In the genomic region with DNA sequence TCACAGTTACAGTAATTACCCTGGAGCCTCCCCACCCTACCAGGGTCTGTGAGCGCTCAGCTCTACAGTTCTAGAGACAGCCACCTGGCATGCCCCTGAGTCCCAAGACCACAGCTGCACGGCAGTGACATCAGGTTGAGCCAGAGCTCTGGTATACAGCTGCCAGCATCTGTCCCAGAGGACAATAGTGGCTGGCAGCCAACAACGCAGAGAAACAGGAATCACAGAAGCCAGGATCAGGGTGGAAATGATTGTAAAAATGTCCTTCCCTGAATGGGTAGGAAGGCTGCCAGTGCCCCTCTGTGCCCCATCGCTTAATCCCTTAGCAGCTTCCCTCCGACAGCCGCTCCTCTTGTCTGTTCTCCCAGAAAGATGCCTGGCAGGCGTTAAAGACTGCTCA, we compare ENCODE assay signal across 15 mouse cellular contexts.
A peak's percentile ranks its signal among the peaks of the same experiment; 100 is the strongest.
DNase-seq lines count a peak whose midpoint lies in the region; ATAC-seq and TF ChIP-seq lines count a peak whose summit lies in the region.
"Had no signal": no experiment of that assay in that cellular context is flagged by ENCODE, and none has a peak within 500 bp of the region (broad histone marks: within the 10 kb centered on the region; RNA-seq: fewer than 3 reads in every experiment).

No protein-coding gene starts in this region.

- H3K4me3 ChIP-seq in forebrain, embryonic 13.5 days, result no peak overlapping the region
- H3K4me3 ChIP-seq in forebrain, embryonic 11.5 days (ENCODE audit: low read depth, low read length), result no peak overlapping the region
- no peak overlapping the region for H3K4me3 ChIP-seq in forebrain, postnatal 0 days (ENCODE audit: low read depth, low read length)
- H3K4me3 ChIP-seq in neural tube, embryonic 14.5 days (ENCODE audit: low read depth, low read length), result no peak overlapping the region
- H3K4me3 ChIP-seq: heart, embryonic 15.5 days had no signal

- WGBS in forebrain, embryonic 13.5 days, result 55% methylated on average over 7 of the region's 7 CpGs
- 76% methylated on average over 7 of the region's 7 CpGs for WGBS in forebrain, embryonic 11.5 days
- 27% methylated on average over 7 of the region's 7 CpGs for WGBS in forebrain, postnatal 0 days
- WGBS in neural tube, embryonic 14.5 days, result 33% methylated on average over 7 of the region's 7 CpGs

- peaks cover 19% of the 10 kb centered on the region for H3K4me1 ChIP-seq in forebrain, embryonic 13.5 days
- no peaks in the 10 kb centered on the region for H3K4me1 ChIP-seq in forebrain, embryonic 11.5 days (replicated peaks; ENCODE audit: control insufficient read depth, insufficient read depth, low read length)
- H3K4me1 ChIP-seq in forebrain, postnatal 0 days (ENCODE audit: insufficient read depth), result peaks cover 12% of the 10 kb centered on the region
- peaks cover 10% of the 10 kb centered on the region; the same call in 1 of the 2 replicates for H3K4me1 ChIP-seq in neural tube, embryonic 14.5 days (ENCODE audit: control insufficient read depth, insufficient read depth, low read length)

- no peak for TF ChIP-seq CTCF in forebrain, postnatal 0 days (IDR thresholded peaks at IDR 0.05; ENCODE audit: low read depth)

- H3K27me3 ChIP-seq in forebrain, embryonic 13.5 days, result no peaks in the 10 kb centered on the region
- no peaks in the 10 kb centered on the region for H3K27me3 ChIP-seq in forebrain, embryonic 11.5 days (ENCODE audit: control insufficient read depth, insufficient read depth, low read length)
- H3K27me3 ChIP-seq in forebrain, postnatal 0 days (ENCODE audit: insufficient read depth, low read length), result no peaks in the 10 kb centered on the region
- H3K27me3 ChIP-seq in neural tube, embryonic 14.5 days (ENCODE audit: control insufficient read depth, insufficient read depth, low read length), result no peaks in the 10 kb centered on the region

- no peak overlapping the region for H3K4me2 ChIP-seq in forebrain, embryonic 13.5 days
- H3K4me2 ChIP-seq in forebrain, embryonic 11.5 days (ENCODE audit: low read depth, low read length, severe bottlenecking), result no peak overlapping the region
- H3K4me2 ChIP-seq in forebrain, postnatal 0 days (ENCODE audit: low read depth), result no peak overlapping the region
- H3K4me2 ChIP-seq in neural tube, embryonic 14.5 days (ENCODE audit: low read depth, low read length), result no peak overlapping the region
- H3K4me2 ChIP-seq: heart, embryonic 15.5 days had no signal

- H3K36me3 ChIP-seq in forebrain, embryonic 13.5 days (ENCODE audit: poor library complexity, severe bottlenecking), result no peaks in the 10 kb centered on the region
- no peaks in the 10 kb centered on the region for H3K36me3 ChIP-seq in forebrain, embryonic 11.5 days (ENCODE audit: control insufficient read depth, insufficient read depth, low read length)
- no peaks in the 10 kb centered on the region for H3K36me3 ChIP-seq in forebrain, postnatal 0 days (ENCODE audit: insufficient read depth)
- no peaks in the 10 kb centered on the region for H3K36me3 ChIP-seq in neural tube, embryonic 14.5 days (ENCODE audit: control insufficient read depth, insufficient read depth, low read length)
- H3K36me3 ChIP-seq: heart, embryonic 15.5 days had no signal

- H3K9ac ChIP-seq in forebrain, embryonic 13.5 days, result no peak overlapping the region
- H3K9ac ChIP-seq in forebrain, embryonic 11.5 days (ENCODE audit: low read length), result no peak overlapping the region
- no peak overlapping the region for H3K9ac ChIP-seq in forebrain, postnatal 0 days
- no peak overlapping the region for H3K9ac ChIP-seq in neural tube, embryonic 14.5 days (replicated peaks; ENCODE audit: low read depth, low read length)
- H3K9ac ChIP-seq: heart, embryonic 15.5 days; liver, postnatal 0 days had no signal

- peak overlapping the region; percentile 3; the same call in 1 of the 2 replicates for H3K27ac ChIP-seq in forebrain, embryonic 13.5 days
- no peak overlapping the region for H3K27ac ChIP-seq in forebrain, embryonic 11.5 days (ENCODE audit: low read depth, low read length)
- no peak overlapping the region for H3K27ac ChIP-seq in forebrain, postnatal 0 days (ENCODE audit: low read depth, low read length)
- H3K27ac ChIP-seq in neural tube, embryonic 14.5 days (ENCODE audit: low read depth, low read length), result peak overlapping the region; percentile 55; the same call in 1 of the 2 replicates
- H3K27ac ChIP-seq: heart, embryonic 15.5 days had no signal

- H3K9me3 ChIP-seq in forebrain, embryonic 13.5 days (replicated peaks), result no peaks in the 10 kb centered on the region
- H3K9me3 ChIP-seq in forebrain, embryonic 11.5 days (ENCODE audit: control insufficient read depth, low read length), result no peaks in the 10 kb centered on the region
- no peaks in the 10 kb centered on the region for H3K9me3 ChIP-seq in forebrain, postnatal 0 days (ENCODE audit: low read length)
- no peaks in the 10 kb centered on the region for H3K9me3 ChIP-seq in neural tube, embryonic 14.5 days (ENCODE audit: control insufficient read depth, low read length)
- H3K9me3 ChIP-seq: heart, embryonic 15.5 days had no signal

- DNase-seq in forebrain, embryonic 11.5 days (ENCODE audit: low spot score), result no peak
- DNase-seq in kidney, postnatal 10 days, result peak; percentile 12
- DNase-seq in kidney, adult 11 months, result no peak
- DNase-seq in forebrain, postnatal 0 days, result peak; percentile 40
- DNase-seq in Muller cell, postnatal 12 days (ENCODE audit: inconsistent ontology term), result no peak
- no peak for DNase-seq in liver
- DNase-seq: adrenal gland, adult 8-10 months; cerebellum, adult 9-11 months; kidney, adult 9 months; layer of hippocampus, postnatal 36 days; liver, postnatal 0 days; thymus, postnatal 4 days had no signal

- no peak for ATAC-seq in forebrain, embryonic 13.5 days
- no peak for ATAC-seq in forebrain, embryonic 11.5 days (replicated peaks; ENCODE audit: low FRiP score)
- ATAC-seq in forebrain, postnatal 0 days, result peak; percentile 74
- peak; percentile 90 for ATAC-seq in neural tube, embryonic 14.5 days (ENCODE audit: low read depth)
- ATAC-seq: liver, postnatal 0 days had no signal

Comparison
In these comparisons a context has a peak if more than half of its experiments do, and no peak if none do; other contexts are left out.
1. ATAC-seq: peak in forebrain, postnatal 0 days (single experiment) and neural tube, embryonic 14.5 days (single experiment); none in forebrain, embryonic 13.5 days (single experiment) and forebrain, embryonic 11.5 days (single experiment).
2. H3K27ac ChIP-seq: peak in forebrain, embryonic 13.5 days (single experiment) and neural tube, embryonic 14.5 days (single experiment); none in forebrain, embryonic 11.5 days (single experiment) and forebrain, postnatal 0 days (single experiment).
3. DNase-seq: peak in kidney, postnatal 10 days (single experiment) and forebrain, postnatal 0 days (single experiment); none in forebrain, embryonic 11.5 days (single experiment), kidney, adult 11 months (single experiment), Muller cell, postnatal 12 days (single experiment) and liver (single experiment).